Mouse (Mus musculus): ENCODE data around the gene Acsl5.
A peak's percentile ranks its signal among the peaks of the same experiment; 100 is the strongest.

Acsl5 gene

GRCm38 (mm10) chr19:55331776-55332175, 80.0 kb downstream of the Acsl5 start:
- no peak for DNase-seq (ENCODE audit: low spot score in 2 of 2)

- DNase-seq (ENCODE audit: low spot score in 2 of 2), result peak; percentile 62 to 75
Measured at GRCm38 (mm10) chr19:55332641-55333268, 81.0 kb downstream of the Acsl5 start.

- no peak for DNase-seq (ENCODE audit: low spot score in 2 of 2)
Measured at GRCm38 (mm10) chr19:55335881-55336280, 84.1 kb downstream of the Acsl5 start.

- DNase-seq (ENCODE audit: low spot score in 2 of 2), result no peak
Measured at GRCm38 (mm10) chr19:55336441-55336840, 84.7 kb downstream of the Acsl5 start.

GRCm38 (mm10) chr19:55337066-55337465, 85.3 kb downstream of the Acsl5 start:
- DNase-seq (ENCODE audit: low spot score in 2 of 2), result no peak

GRCm38 (mm10) chr19:55337664-55338063, 85.9 kb downstream of the Acsl5 start:
- DNase-seq (ENCODE audit: low spot score in 2 of 2), result no peak

- no peak for DNase-seq (ENCODE audit: low spot score in 2 of 2)
Measured at GRCm38 (mm10) chr19:55340521-55340920, 88.8 kb downstream of the Acsl5 start.

GRCm38 (mm10) chr19:55341377-55341776, 89.6 kb downstream of the Acsl5 start:
- DNase-seq (ENCODE audit: low spot score in 2 of 2), result no peak

GRCm38 (mm10) chr19:55342423-55342822, 90.7 kb downstream of the Acsl5 start:
- DNase-seq (ENCODE audit: low spot score in 2 of 2), result no peak

- no peak for DNase-seq (ENCODE audit: low spot score in 2 of 2)
Measured at GRCm38 (mm10) chr19:55343274-55343673, 91.5 kb downstream of the Acsl5 start.
